Mouse (Mus musculus) lung, adult 2 months (tissue): Measurements from ENCODE around the gene Pip4k2c. TPM values are rescaled to one million over a fixed set of nuclear protein-coding genes. Genes with fewer than 3 reads are reported as not detected.

Experiments used
- DNase-seq: peaks from one replicate; pipeline ENCODE4 v3.0.0; 2022
- H3K4me1 ChIP-seq: fragments of 200-500 bp; 2 replicates; pipeline ENCODE4 v1.6.1; 2011; ENCODE audit warnings: low read length; ENCODE audit not compliant: control insufficient read depth, insufficient read depth
- H3K4me3 ChIP-seq: fragments of 200-500 bp; replicated peaks from 2 replicates; pipeline ENCODE3; 2011; ENCODE audit warnings: low read depth, mild to moderate bottlenecking, control low read depth, low read length; ENCODE audit errors: extremely low read depth
- CTCF ChIP-seq: fragments of 200-500 bp; IDR thresholded peaks from 2 replicates; pipeline ENCODE4 v1.5.1; 2011; ENCODE audit warnings: mild to moderate bottlenecking, low read length, control low read depth; ENCODE audit not compliant: insufficient read depth
- POLR2A ChIP-seq: fragments of 200-500 bp; IDR thresholded peaks from 2 replicates; pipeline ENCODE4 v1.6.1; 2011; ENCODE audit warnings: low read depth, mild to moderate bottlenecking, control low read depth, low read length, borderline replicate concordance; ENCODE audit errors: extremely low read depth
- WGBS: fragments of 180-500 bp; shearing (Covaris S2); methylation state at CpG from one replicate; pipeline ENCODE4 v1.1.7; 2018; 5-methylcytosine and 5-hydroxymethylcytosine counted together
- polyA plus RNA-seq: library from polyadenylated mRNA; depleted of rRNA; stranded (reverse); fragments of >200 nt; gene quantifications from 2 replicates; pipeline ENCODE4 v1.2.3, GENCODE M21; 2012

The Pip4k2c gene
- polyA plus RNA-seq, 1 experiment = 45.7 TPM

DNA sequence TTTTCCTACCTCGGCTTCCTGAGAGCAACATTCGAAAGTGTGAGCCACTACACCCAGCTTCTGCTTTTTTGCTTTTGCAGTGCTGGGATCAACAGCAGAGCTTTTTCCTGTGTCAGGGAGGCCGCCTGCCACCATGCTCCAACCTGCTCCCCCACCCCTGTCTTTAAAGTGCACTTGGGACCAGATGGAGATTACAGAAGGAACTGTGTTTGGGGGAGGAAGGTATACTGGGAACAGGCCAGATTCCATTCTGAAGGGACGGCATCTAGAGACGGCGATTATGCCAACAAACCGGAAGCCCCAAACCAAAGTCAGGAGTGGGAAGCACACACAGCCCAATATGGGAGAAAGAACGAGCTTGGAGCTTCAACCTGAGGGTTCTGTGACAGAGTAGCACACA, 15.8 kb upstream of the Pip4k2c start:
- TF ChIP-seq CTCF (no peak), POLR2A (no peak)
- no peaks in the 10 kb centered on the region for H3K4me1 ChIP-seq
- 74% methylated on average over 8 of the region's 8 CpGs for WGBS
- no peak overlapping the region for H3K4me3 ChIP-seq
- no peak for DNase-seq

DNA sequence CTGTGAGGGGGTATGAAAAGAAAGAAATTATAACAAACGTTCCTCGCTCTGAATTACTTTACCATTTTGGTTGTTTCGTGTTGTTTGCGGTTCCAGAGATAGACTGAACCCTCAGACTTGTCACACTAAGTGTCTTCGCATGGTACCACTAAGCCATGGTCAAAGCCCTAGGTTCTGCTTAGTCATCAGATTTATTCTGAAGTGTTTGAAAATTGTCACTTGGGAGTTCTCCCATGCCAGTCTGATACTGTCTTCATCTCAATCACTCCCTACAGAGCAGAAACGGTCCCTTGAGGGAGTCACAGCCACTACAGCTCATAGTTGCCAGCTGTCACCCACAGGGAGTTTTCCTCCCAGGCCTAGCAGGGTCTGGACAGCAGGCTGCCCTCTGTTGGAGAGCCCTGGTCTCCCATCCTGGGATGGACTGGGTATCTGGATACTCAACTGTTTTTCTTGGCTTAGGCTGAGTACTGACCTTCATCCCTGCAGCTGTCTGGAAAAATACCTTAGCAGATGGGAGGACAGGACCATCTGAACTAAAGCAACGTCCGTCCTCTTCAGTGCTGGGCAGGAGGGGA, 15.0 kb upstream of the Pip4k2c start:
- TF ChIP-seq POLR2A (no peak), CTCF (peak; percentile 50)
- Histone ChIP-seq H3K4me3 (no peak overlapping the region), H3K4me1 (no peaks in the 10 kb centered on the region)
- whole genome bisulfite sequencing = 68% methylated on average over 8 of the region's 8 CpGs
- DNase-seq = no peak

DNA sequence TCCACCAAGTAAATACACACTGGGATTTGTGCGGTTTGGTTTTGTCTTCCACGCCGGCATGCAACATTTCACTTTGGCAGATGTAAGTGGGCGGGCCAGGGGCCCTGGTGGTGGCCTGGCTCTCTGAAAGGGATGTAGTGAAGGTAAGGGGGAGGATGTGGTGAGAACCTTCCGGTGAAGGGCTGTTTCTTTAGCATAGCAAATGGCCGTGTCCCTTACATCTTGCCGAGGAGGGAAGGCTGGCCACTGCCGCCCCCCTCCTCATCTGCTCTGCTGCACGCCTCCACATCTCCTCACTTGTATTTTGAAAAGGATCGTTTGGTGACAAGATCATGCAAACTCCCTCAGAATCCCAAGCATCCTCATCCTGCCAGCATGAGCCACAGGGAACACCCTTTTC, 14.3 kb upstream of the Pip4k2c start:
- DNase-seq = no peak

DNA sequence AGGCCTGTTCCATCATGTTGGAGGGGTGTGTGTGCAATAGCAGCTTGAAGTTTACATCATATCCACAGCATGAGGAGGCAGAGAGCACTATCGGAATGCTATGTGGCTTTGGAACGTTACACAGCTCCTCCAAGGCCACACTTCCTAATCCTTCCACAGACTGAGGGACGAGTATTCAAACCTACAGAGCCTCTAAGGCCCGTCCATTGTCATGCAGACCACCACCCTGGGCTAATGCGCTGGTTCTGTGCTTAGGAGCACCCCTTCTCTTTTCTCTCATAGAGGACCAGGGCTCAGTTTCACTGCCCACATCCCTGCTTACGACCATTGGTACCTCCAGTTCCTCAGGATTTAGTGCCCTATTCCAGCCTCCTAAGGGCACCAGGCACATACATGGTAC, 13.8 kb upstream of the Pip4k2c start:
- TF ChIP-seq CTCF (no peak), POLR2A (no peak)
- no peaks in the 10 kb centered on the region for H3K4me1 ChIP-seq
- H3K4me3 ChIP-seq = no peak overlapping the region
- no peak for DNase-seq
- WGBS = 58% methylated on average over 6 of the region's 6 CpGs

More for the DNA sequence above, 14.3 kb upstream of the Pip4k2c start:
- WGBS = 34% methylated on average over 10 of the region's 10 CpGs
- TF ChIP-seq CTCF = no peak
- TF ChIP-seq POLR2A = no peak
- Histone ChIP-seq H3K4me1 (no peaks in the 10 kb centered on the region), H3K4me3 (no peak overlapping the region)

DNA sequence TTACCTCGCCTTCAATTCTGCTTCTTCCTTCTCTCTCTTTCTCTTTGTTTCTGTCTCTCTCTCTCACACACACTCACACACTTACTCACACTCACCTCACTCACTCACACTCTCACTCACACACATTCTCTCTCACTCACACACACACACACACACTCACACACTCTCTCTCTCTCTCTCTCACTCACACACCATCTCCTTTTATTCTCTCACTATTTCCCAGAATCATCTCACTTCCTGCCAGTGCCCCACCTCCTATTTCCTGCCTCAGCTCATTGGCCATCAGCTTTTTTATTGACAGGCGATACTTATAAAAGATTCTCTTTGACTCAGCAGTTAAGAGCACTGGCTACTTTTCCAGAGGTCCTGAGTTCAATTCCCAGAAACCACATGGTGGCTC, 7.0 kb upstream of the Pip4k2c start:
- Histone ChIP-seq H3K4me1 (no peaks in the 10 kb centered on the region), H3K4me3 (no peak overlapping the region)
- 79% methylated on average over 2 of the region's 2 CpGs for WGBS
- TF ChIP-seq POLR2A (no peak), CTCF (no peak)
- no peak for DNase-seq

DNA sequence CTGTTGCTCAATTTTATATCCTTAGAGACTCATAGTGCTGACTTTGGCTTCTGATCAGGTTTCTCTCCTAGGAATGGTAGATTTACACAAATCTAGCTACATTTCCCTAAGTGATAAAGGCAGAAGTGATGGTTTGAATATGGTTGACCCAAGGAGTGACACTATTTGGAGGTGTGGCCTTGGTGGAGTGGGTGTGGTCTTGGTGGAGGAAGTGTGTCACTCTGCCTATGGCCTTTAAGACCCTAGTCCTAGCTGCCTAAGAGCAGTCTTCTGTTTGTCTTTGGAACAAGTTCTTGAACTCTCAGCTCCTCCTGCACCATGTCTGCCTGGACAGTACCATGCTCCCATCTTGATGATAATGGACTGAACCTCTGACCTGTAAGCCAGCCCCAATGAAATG, 5.8 kb upstream of the Pip4k2c start:
- TF ChIP-seq CTCF = no peak
- no peak for TF ChIP-seq POLR2A
- H3K4me1 ChIP-seq = no peaks in the 10 kb centered on the region
- no peak overlapping the region for H3K4me3 ChIP-seq
- no peak for DNase-seq

DNA sequence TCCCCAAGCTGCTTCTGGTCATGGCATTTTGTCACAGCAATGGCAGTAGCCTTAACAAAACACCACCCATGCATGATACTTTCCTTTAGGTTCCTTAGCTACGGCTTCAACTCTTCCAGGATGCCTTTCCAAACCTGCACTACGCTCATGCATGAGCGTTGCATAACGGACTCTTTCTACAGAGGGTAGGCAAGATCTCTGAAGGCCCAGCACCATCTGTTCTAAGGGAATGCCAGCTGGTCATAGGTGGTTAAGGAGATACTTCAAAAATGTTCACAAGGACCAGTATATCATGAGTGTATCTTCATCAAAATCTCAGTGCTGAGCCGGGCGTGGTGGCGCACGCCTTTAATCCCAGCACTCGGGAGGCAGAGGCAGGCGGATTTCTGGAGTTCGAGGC, 5.1 kb upstream of the Pip4k2c start:
- no peak for DNase-seq
- TF ChIP-seq CTCF = no peak
- no peak for TF ChIP-seq POLR2A
- no peak overlapping the region for H3K4me3 ChIP-seq
- 95% methylated on average over 11 of the region's 11 CpGs for WGBS
- H3K4me1 ChIP-seq = no peaks in the 10 kb centered on the region

DNA sequence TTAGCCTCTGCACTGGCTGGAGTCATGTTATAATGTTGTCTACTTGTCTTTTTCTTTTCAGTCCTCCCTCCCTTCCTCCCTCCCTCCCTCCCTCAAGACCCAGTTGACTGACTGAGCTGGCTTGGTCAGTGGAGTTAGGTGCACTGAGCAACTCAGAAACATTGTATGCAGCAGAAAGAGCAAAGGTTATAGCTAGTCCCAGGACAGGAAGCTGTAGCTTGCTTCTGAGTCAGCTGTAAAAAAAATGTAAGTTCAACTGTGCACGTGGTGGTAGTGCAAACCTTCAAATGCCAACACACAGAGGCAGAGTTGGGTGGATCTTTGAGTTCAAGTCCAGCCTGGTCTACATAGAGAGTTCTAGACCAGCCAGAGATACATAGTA, 3.0 kb upstream of the Pip4k2c start:
- WGBS = 24% methylated on average over 1 of the region's 1 CpGs
- TF ChIP-seq CTCF = no peak
- no peak for TF ChIP-seq POLR2A
- DNase-seq = no peak
- Histone ChIP-seq H3K4me3 (no peak overlapping the region), H3K4me1 (peaks cover 4% of the 10 kb centered on the region; the same call in 1 of the 2 replicates)

DNA sequence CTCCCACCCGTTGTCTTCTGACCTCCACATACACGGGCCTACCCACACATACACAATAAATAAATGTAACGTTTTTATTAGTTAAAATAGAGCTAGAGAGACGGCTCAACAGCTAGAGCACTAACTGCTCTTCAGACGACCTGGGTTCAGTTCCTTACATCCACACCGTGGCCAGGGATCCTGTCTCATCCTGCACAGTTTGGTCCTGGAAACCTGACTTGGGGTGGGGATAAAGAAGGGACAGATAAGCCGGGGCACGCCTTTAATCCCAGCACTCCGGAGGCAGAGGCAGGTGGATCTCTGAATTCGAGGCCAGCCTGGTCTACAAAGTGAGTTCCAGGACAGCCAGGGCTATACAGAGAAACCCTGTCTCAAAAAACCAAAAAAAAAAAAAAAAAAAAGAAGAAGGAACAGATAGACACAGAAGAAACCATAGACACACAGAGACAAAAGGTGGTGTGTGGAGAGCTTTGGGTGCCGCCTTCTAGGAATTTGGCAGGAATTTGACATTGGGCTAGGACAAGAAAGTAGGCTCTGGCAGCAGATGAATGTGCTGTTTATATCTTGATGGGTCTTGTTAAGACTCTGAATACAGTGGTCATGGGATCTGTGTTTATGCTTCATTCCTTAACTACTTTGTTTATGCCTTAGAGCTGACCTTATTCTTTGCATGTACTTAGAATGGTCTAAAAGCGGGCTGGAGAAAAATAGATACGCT, 2.5 kb upstream of the Pip4k2c start:
- TF ChIP-seq POLR2A (no peak), CTCF (no peak)
- 81% methylated on average over 13 of the region's 13 CpGs for WGBS
- no peak overlapping the region for H3K4me3 ChIP-seq
- no peak for DNase-seq
- H3K4me1 ChIP-seq = peaks cover 4% of the 10 kb centered on the region; the same call in 1 of the 2 replicates

DNA sequence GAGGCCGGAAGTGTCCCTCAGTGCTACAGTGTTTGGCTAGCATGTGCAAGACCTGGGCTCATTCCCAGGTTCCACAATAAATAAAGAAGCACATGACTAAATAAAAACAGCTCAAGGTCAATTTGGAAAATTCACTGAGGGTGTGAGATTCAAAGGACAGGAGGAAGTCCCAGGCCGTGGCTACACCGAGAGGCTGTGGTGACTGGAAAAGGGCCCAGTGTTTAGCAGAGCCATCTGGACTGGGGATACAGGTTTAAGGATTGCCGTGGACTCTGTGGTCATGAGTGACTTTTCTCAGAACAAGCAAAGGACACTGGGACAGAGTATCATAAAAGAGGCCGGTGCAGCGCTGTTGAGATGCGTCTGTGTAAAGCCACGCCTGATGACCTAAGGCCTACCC, 1.9 kb upstream of the Pip4k2c start:
- TF ChIP-seq POLR2A (no peak), CTCF (no peak)
- no peak overlapping the region for H3K4me3 ChIP-seq
- peaks cover 4% of the 10 kb centered on the region; the same call in 1 of the 2 replicates for H3K4me1 ChIP-seq
- WGBS = 85% methylated on average over 8 of the region's 8 CpGs
- no peak for DNase-seq
